Mouse (Mus musculus) midbrain, embryonic 14.5 days (tissue): Measurements from ENCODE around the gene Dhrs7b. TPM values are rescaled to one million over a fixed set of nuclear protein-coding genes. Genes with fewer than 3 reads are reported as not detected.

Source experiments
- ATAC-seq: fragments of 200-750 bp; cut with Nextera tagmentation; 2 replicates; pipeline ENCODE4 v1.8.0; 2017; ENCODE audit warnings: moderate number of reproducible peaks, moderate library complexity; ENCODE audit not compliant: low FRiP score, low TSS enrichment
- DNase-seq: peaks from one replicate; pipeline ENCODE4 v3.0.0-alpha.2; 2015
- H3K27ac ChIP-seq: fragments of 300-500 bp; sonication (generic); replicated peaks from 2 replicates; pipeline ENCODE4 v1.5.1; 2014; ENCODE audit warnings: mild to moderate bottlenecking, low read depth, low read length, moderate library complexity
- H3K27me3 ChIP-seq: fragments of 300-500 bp; sonication (generic); 2 replicates; pipeline ENCODE4 v1.6.1; 2014; ENCODE audit warnings: low read length, control low read depth, mixed read lengths; ENCODE audit not compliant: control insufficient read depth, insufficient read depth
- H3K36me3 ChIP-seq: fragments of 300-500 bp; sonication (generic); 2 replicates; pipeline ENCODE4 v1.6.1; 2014; ENCODE audit warnings: low read length, control low read depth; ENCODE audit not compliant: control insufficient read depth, insufficient read depth
- H3K4me1 ChIP-seq: fragments of 300-500 bp; sonication (generic); 2 replicates; pipeline ENCODE4 v1.6.1; 2014; ENCODE audit warnings: mild to moderate bottlenecking, antibody characterized with exemption, low read length, control low read depth; ENCODE audit not compliant: control insufficient read depth, insufficient read depth
- H3K4me2 ChIP-seq: fragments of 300-500 bp; sonication (generic); 2 replicates; pipeline ENCODE4 v1.6.1; 2014; ENCODE audit warnings: mild to moderate bottlenecking, low read length, moderate library complexity
- H3K4me3 ChIP-seq: fragments of 300-500 bp; sonication (generic); replicated peaks from 2 replicates; pipeline ENCODE4 v1.5.1; 2014; ENCODE audit warnings: low read depth, low read length
- H3K9ac ChIP-seq: fragments of 300-500 bp; sonication (generic); replicated peaks from 2 replicates; pipeline ENCODE4 v1.6.1; 2014; ENCODE audit warnings: mild to moderate bottlenecking, low read length, moderate library complexity
- H3K9me3 ChIP-seq: fragments of 300-500 bp; sonication (generic); 2 replicates; pipeline ENCODE4 v1.6.1; 2016; ENCODE audit warnings: low read length, control low read depth, mixed read lengths; ENCODE audit not compliant: control insufficient read depth
- WGBS: fragments of 180-500 bp; shearing (Covaris S2); extraction: QIAGEN DNeasy Blood & Tissue Kit; methylation state at CpG from one replicate; pipeline ENCODE4 v1.1.7; 2014; 5-methylcytosine and 5-hydroxymethylcytosine counted together
- polyA plus RNA-seq: library from polyadenylated mRNA; unstranded; fragments of >200 nt; fragmentation: Nextera tagmentation; extraction: Ambion mirVana; gene quantifications from 2 replicates; pipeline ENCODE4 v1.2.1, GENCODE M21; 2014

The Dhrs7b gene
- polyA plus RNA-seq, 1 experiment from 2014 or later, result 30.7 TPM

GRCm38 (mm10) chr11:60890744-60891143 lies 60.3 kb downstream of the Dhrs7b start:
- H3K9me3 ChIP-seq, result no peaks in the 10 kb centered on the region
- H3K9ac ChIP-seq, result no peak overlapping the region
- H3K36me3 ChIP-seq, result no peaks in the 10 kb centered on the region
- H3K27ac ChIP-seq, result no peak overlapping the region
- no peaks in the 10 kb centered on the region for H3K4me1 ChIP-seq
- no peaks in the 10 kb centered on the region for H3K27me3 ChIP-seq
- ATAC-seq (no peak), DNase-seq (no peak)
- 55% methylated on average over 3 of the region's 3 CpGs for WGBS
- H3K4me2 ChIP-seq, result no peak overlapping the region
- no peak overlapping the region for H3K4me3 ChIP-seq

DNA sequence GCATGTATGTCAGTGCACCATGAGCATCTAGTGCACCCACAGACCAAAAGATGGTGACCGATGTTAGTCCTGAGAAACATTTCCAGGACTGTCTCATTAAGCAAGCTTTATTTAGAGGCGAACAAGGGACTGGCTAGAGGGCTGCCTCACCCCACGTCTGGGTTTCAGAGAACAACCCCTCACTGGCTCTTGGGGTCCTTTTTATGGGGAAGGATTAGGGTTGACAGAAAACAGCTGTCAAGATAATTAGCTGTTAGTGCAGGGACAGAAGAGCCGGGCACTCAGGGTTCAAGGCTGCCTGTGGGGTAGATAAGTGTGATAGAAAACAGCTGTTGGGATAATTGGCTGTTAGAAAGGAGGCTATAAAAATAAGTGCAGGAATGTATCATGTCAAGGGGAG lies 65.5 kb downstream of the Dhrs7b start:
- H3K4me2 ChIP-seq, result no peak overlapping the region
- DNase-seq (no peak), ATAC-seq (no peak)
- no peaks in the 10 kb centered on the region for H3K4me1 ChIP-seq
- no peak overlapping the region for H3K4me3 ChIP-seq
- no peaks in the 10 kb centered on the region for H3K9me3 ChIP-seq
- no peaks in the 10 kb centered on the region for H3K36me3 ChIP-seq
- no peak overlapping the region for H3K9ac ChIP-seq
- 42% methylated on average over 4 of the region's 4 CpGs for WGBS
- H3K27ac ChIP-seq, result no peak overlapping the region
- H3K27me3 ChIP-seq, result no peaks in the 10 kb centered on the region

- no peaks in the 10 kb centered on the region for H3K9me3 ChIP-seq
- 94% methylated on average over 7 of the region's 7 CpGs for WGBS
- no peak overlapping the region for H3K9ac ChIP-seq
Measured at GRCm38 (mm10) chr11:60902001-60902400, 71.6 kb downstream of the Dhrs7b start.

GRCm38 (mm10) chr11:60902486-60902885 lies 72.1 kb downstream of the Dhrs7b start:
- DNase-seq, result no peak
- WGBS, result 89% methylated on average over 4 of the region's 4 CpGs
- ATAC-seq, result no peak
- no peak overlapping the region for H3K4me3 ChIP-seq
- H3K9me3 ChIP-seq, result no peaks in the 10 kb centered on the region
- peaks cover 41% of the 10 kb centered on the region for H3K36me3 ChIP-seq
- H3K4me2 ChIP-seq, result no peak overlapping the region
- no peaks in the 10 kb centered on the region for H3K27me3 ChIP-seq
- no peak overlapping the region for H3K27ac ChIP-seq
- H3K9ac ChIP-seq, result no peak overlapping the region
- no peaks in the 10 kb centered on the region for H3K4me1 ChIP-seq

More at GRCm38 (mm10) chr11:60902001-60902400, 71.6 kb downstream of the Dhrs7b start:
- H3K27me3 ChIP-seq, result no peaks in the 10 kb centered on the region
- H3K27ac ChIP-seq, result no peak overlapping the region
- peaks cover 41% of the 10 kb centered on the region for H3K36me3 ChIP-seq
- no peak overlapping the region for H3K4me3 ChIP-seq
- ATAC-seq (no peak), DNase-seq (no peak)
- H3K4me1 ChIP-seq, result no peaks in the 10 kb centered on the region
- no peak overlapping the region for H3K4me2 ChIP-seq

DNA sequence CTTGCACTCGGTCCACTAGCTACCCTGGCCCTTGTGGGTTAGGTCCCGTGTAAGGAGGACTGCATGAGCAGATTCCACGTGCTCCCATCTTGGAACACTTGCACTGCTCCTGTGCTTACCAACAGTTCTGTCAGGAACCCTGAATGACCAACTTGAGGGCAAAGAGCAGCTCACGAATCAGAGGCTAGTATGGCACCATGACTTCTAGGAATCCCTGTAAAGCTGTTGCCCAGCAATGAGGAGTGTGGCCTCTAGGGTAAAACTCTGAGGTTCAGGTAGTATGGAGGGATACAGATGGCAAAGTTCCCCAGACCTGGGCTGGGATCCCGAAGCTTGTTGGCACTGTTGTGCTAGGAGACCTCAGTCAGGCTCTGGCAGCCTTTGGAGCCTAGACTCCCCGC lies 73.2 kb downstream of the Dhrs7b start:
- Histone ChIP-seq H3K36me3 (peaks cover 41% of the 10 kb centered on the region), H3K27me3 (no peaks in the 10 kb centered on the region), H3K4me2 (no peak overlapping the region), H3K4me1 (no peaks in the 10 kb centered on the region), H3K9me3 (no peaks in the 10 kb centered on the region), H3K27ac (no peak overlapping the region), H3K9ac (no peak overlapping the region), H3K4me3 (no peak overlapping the region)
- DNase-seq (no peak), ATAC-seq (no peak)
- 91% methylated on average over 6 of the region's 6 CpGs for WGBS

DNA sequence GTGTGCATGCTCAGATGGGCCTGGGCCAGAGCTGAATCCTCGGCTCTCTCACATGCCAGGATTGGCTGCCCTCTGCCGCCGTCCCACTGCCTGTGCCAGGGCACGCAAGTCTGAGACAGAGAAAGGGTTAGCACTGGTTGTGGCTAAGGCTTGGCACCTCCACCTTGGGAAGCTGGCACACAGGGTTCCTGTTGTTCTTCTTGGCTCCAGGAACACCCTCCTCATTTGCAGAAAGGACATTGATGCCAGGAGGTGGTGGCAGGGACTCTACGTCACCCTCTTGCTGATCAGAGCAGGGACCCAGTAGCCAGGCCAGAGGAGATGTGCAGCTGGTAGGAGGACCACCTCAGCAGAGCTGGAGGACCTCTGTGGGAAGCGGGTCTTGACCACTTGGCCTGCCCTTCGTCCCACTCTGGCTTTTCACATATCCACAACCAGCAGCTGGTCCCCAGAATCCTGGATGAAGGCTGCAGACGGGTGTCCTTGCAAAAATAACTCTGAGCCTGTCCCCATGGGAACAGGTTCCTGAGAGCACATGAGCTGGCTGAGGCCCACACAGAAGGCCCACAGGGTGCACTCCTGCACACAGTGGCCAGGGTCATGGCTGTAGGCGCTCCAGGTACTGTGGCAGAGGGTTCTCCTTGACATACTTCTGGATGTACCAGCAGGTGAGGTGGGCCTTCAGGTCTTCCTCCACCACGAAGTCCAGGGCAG lies 75.1 kb downstream of the Dhrs7b start:
- 96% methylated on average over 10 of the region's 10 CpGs for WGBS
- peaks cover 44% of the 10 kb centered on the region for H3K36me3 ChIP-seq
- no peak overlapping the region for H3K4me2 ChIP-seq
- no peaks in the 10 kb centered on the region for H3K9me3 ChIP-seq
- ATAC-seq (no peak), DNase-seq (no peak)
- no peaks in the 10 kb centered on the region for H3K4me1 ChIP-seq
- no peaks in the 10 kb centered on the region for H3K27me3 ChIP-seq
- no peak overlapping the region for H3K27ac ChIP-seq
- no peak overlapping the region for H3K4me3 ChIP-seq
- no peak overlapping the region for H3K9ac ChIP-seq

- Histone ChIP-seq H3K36me3 (peaks cover 44% of the 10 kb centered on the region), H3K27me3 (no peaks in the 10 kb centered on the region), H3K4me1 (0 out of 2 replicates have a peak, but pooled peaks cover under 1% of the 10 kb centered on the region), H3K4me2 (no peak overlapping the region), H3K4me3 (no peak overlapping the region), H3K9me3 (no peaks in the 10 kb centered on the region), H3K9ac (no peak overlapping the region), H3K27ac (no peak overlapping the region)
- DNase-seq (no peak), ATAC-seq (no peak)
- 84% methylated on average over 4 of the region's 4 CpGs for WGBS
Measured at GRCm38 (mm10) chr11:60906449-60906848, 76.0 kb downstream of the Dhrs7b start.

DNA sequence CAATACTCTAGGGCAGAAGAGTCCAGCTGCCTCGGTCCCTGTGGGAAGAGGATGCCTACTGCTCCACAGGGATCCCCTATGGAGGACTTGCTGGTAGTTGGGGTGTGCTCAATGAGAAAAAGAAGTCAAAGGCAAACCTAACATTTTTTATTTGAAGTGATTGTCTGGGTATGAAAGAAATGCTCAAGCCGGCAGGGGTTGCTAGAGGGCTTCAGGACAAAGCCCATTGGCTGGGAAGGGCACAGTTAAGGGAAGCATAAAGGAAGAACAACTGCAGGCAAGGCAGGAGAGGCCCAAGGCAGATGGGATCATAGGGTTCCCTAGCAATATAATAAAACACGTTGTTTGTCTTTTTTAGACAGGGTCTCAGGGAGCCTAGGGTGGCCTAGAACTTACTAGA lies 77.6 kb downstream of the Dhrs7b start:
- H3K4me3 ChIP-seq, result no peak overlapping the region
- 70% methylated on average over 3 of the region's 3 CpGs for WGBS
- H3K9me3 ChIP-seq, result no peaks in the 10 kb centered on the region
- H3K27me3 ChIP-seq, result no peaks in the 10 kb centered on the region
- no peak for DNase-seq
- no peak for ATAC-seq
- peaks cover 13% of the 10 kb centered on the region for H3K4me1 ChIP-seq
- no peak overlapping the region for H3K4me2 ChIP-seq
- peaks cover 42% of the 10 kb centered on the region for H3K36me3 ChIP-seq
- H3K9ac ChIP-seq, result no peak overlapping the region
- no peak overlapping the region for H3K27ac ChIP-seq

DNA sequence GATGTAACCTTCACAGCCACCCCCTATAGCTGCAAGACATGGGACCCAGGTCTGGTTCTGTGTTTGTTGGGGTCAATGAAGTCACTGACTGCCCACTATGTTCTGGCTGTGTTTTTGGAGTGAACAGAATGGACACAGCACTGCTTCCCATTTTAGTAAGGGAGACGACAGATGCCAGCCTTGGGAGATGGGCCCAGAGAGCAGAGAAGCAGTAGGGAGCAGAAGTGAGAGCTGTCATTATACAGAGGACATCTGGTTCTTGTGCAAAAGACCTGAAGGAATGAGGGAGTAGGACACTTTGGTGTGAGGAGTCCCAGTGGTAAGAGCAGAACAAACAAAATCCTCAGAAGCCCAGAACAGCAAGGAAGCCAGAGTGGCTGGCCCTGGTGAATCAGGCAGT lies 79.2 kb downstream of the Dhrs7b start:
- no peak for DNase-seq
- H3K9me3 ChIP-seq, result no peaks in the 10 kb centered on the region
- H3K4me1 ChIP-seq, result peaks cover 17% of the 10 kb centered on the region
- no peaks in the 10 kb centered on the region for H3K27me3 ChIP-seq
- H3K27ac ChIP-seq, result no peak overlapping the region
- 88% methylated on average over 1 of the region's 1 CpGs for WGBS
- H3K4me2 ChIP-seq, result no peak overlapping the region
- H3K9ac ChIP-seq, result no peak overlapping the region
- ATAC-seq, result no peak
- H3K36me3 ChIP-seq, result peaks cover 26% of the 10 kb centered on the region
- H3K4me3 ChIP-seq, result no peak overlapping the region
